Mouse (Mus musculus): Measurements from ENCODE around the gene Akap6. TPM values are rescaled to one million over a fixed set of nuclear protein-coding genes. Genes with fewer than 3 reads are reported as not detected.
"Not testable (repeated sequence)": the region's sequence is repeated elsewhere in the genome, so short reads cannot be mapped to it uniquely, and the experiment has no call there.

Akap6 gene
- polyA plus RNA-seq, 1 experiment from 2014 or later: 15.3 TPM

DNA sequence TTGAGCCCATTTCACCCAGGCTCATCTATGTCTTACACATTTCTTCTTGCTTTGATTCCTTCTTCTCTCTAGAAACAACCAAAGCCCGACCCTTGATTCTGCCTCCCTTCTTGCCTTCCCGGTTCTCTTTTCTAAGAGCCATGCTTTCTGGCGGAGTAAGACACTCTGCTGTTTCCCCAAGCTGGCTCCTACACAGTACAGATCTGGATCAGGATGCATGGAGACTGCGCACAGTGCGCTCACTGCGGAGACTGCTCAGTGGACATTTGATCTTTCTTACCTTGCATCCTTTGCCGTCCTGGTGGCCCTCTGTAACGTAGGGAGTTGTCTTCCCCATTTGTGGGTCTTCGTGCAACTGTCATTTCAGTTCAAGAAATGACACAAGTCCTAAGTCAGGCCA, 20.0 kb downstream of the Akap6 start:
- Histone ChIP-seq H3K4me1 (no peaks in the 10 kb centered on the region), H3K4me2 (no peak overlapping the region), H3K27me3 (no peaks in the 10 kb centered on the region), H3K4me3 (no peak overlapping the region), H3K9me3 (replicated peaks) (no peaks in the 10 kb centered on the region), H3K36me3 (ENCODE audit: poor library complexity, severe bottlenecking) (peaks cover 10% of the 10 kb centered on the region), H3K9ac (no peak overlapping the region), H3K27ac (no peak overlapping the region)
- WGBS: 90% methylated on average over 9 of the region's 9 CpGs
- ATAC-seq: no peak

DNA sequence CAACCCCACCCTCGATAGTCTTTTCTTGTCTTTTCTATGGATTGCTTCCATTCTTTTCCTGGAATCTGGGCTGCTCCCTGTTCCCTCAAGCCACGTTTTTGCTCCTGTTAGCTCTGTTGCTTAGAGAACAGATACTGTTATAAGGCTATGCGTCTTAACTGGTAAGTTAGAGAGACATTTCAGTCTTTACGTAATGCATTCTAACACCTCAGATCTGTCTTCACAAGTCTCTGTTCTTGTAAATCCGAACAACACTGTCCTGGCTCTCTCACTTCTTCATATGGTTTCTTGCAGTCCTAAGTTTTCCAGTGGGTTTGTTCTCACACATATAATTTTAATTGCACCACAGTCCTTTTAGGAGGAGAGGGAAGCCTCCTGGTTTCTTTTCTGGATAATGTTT, 20.5 kb downstream of the Akap6 start:
- 80% methylated on average over 5 of the region's 5 CpGs for WGBS
- H3K9me3 ChIP-seq (replicated peaks): no peaks in the 10 kb centered on the region
- H3K4me1 ChIP-seq: no peaks in the 10 kb centered on the region
- no peak for ATAC-seq
- no peak overlapping the region for H3K4me3 ChIP-seq
- H3K36me3 ChIP-seq (ENCODE audit: poor library complexity, severe bottlenecking): peaks cover 6% of the 10 kb centered on the region
- H3K27ac ChIP-seq: no peak overlapping the region
- H3K9ac ChIP-seq: no peak overlapping the region
- no peaks in the 10 kb centered on the region for H3K27me3 ChIP-seq
- H3K4me2 ChIP-seq: no peak overlapping the region

GRCm38 (mm10) chr12:52724039-52724615, 24.9 kb downstream of the Akap6 start:
- not testable (repeated sequence) for H3K27ac ChIP-seq; H3K9ac ChIP-seq; H3K36me3 ChIP-seq (ENCODE audit: poor library complexity, severe bottlenecking); H3K4me1 ChIP-seq; H3K4me2 ChIP-seq; H3K4me3 ChIP-seq; ATAC-seq; H3K27me3 ChIP-seq; H3K9me3 ChIP-seq (replicated peaks)
- 77% methylated on average over 3 of the region's 3 CpGs for WGBS

DNA sequence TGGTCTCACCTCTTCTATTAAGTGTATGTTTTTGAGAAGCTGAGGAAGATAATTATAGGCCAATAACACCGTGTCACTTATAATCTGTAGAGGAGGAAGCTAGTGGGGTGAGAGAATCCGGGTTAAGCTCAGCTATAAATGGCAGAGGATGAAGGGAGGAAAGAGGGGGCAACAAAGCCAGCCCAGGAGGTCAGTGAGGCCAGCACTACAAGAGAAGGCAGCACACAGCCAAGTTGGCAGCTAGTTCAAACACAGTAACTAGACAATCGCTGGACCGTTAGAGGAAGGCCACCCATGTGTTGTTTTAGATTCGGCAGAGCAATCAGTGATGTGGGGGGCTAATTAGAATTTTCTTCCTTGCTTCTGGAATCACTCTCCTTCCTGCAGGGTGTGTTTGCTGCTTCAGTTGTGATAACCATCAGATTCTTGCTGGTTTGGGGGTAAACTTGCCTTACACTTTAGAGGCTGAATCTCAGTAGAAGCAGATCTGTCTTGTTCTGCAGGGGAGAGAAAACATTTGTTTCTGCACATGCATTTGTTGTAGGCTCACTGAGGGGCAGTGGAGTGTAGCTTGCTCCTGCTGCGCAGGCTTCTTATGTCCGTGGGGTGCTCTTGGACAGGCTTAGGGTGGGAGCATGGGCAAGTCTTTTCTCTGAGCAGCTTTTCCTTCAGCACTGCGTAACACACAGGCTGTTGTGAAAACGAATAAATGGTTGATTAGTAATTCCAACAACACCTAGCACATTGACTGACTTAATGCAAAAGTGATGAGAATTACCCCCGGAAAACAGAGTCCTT, 27.4 kb downstream of the Akap6 start:
- ATAC-seq: no peak
- WGBS: 45% methylated on average over 10 of the region's 10 CpGs
- H3K4me1 ChIP-seq: peaks cover 9% of the 10 kb centered on the region
- no peak overlapping the region for H3K4me2 ChIP-seq
- no peaks in the 10 kb centered on the region for H3K27me3 ChIP-seq
- no peaks in the 10 kb centered on the region for H3K9me3 ChIP-seq (replicated peaks)
- no peak overlapping the region for H3K9ac ChIP-seq
- no peak overlapping the region for H3K4me3 ChIP-seq
- H3K27ac ChIP-seq: no peak overlapping the region
- no peaks in the 10 kb centered on the region for H3K36me3 ChIP-seq (ENCODE audit: poor library complexity, severe bottlenecking)

DNA sequence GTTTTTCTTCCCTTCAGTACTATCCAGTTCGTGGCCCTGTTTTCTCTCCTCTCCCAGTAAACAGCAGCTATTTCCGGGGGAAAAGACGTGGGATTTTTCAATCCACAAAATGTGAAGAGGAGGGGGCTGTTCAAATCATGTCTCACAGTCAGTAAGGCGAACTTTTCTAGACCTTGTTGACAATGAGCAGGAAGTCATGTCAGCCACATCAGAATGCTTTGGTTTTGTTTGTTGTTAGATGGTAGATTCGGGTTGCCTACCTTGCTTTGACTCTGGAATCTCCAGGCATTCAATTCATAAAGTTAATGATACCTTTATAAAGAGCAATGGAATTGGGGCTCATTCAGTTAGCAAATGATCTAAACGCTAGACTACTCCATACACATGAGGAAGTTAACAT, 30.2 kb downstream of the Akap6 start:
- ATAC-seq: no peak
- no peaks in the 10 kb centered on the region for H3K27me3 ChIP-seq
- H3K9ac ChIP-seq: no peak overlapping the region
- H3K4me2 ChIP-seq: no peak overlapping the region
- no peaks in the 10 kb centered on the region for H3K9me3 ChIP-seq (replicated peaks)
- H3K27ac ChIP-seq: no peak overlapping the region
- no peak overlapping the region for H3K4me3 ChIP-seq
- H3K36me3 ChIP-seq (ENCODE audit: poor library complexity, severe bottlenecking): no peaks in the 10 kb centered on the region
- peaks cover 9% of the 10 kb centered on the region for H3K4me1 ChIP-seq
- WGBS: 91% methylated on average over 6 of the region's 6 CpGs

DNA sequence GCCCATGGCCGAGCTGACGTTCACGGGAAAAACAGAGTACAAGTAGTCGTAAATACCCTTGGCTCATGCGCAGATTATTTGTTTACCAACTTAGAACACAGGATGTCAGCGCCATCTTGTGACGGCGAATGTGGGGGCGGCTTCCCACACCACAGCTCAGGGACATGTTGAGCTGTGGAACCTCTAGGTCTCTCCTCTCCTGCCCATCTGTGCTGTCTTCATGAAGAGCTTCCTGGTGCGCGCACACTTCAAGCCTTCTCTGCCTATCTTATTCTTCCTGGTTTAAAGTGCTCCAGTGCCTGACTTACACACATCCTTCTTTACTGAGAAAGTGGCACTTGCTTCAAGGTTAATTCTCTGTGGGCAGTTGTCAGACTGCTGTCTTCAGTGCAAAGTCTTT, 36.0 kb downstream of the Akap6 start:
- not testable (repeated sequence) for H3K27me3 ChIP-seq; H3K4me2 ChIP-seq; H3K9ac ChIP-seq; H3K4me3 ChIP-seq; H3K27ac ChIP-seq; H3K9me3 ChIP-seq (replicated peaks); ATAC-seq; H3K4me1 ChIP-seq
- 99% methylated on average over 7 of the region's 11 CpGs for WGBS
- 0 out of 2 replicates have a peak, but pooled peaks cover 11% of the 10 kb centered on the region for H3K36me3 ChIP-seq (ENCODE audit: poor library complexity, severe bottlenecking)

DNA sequence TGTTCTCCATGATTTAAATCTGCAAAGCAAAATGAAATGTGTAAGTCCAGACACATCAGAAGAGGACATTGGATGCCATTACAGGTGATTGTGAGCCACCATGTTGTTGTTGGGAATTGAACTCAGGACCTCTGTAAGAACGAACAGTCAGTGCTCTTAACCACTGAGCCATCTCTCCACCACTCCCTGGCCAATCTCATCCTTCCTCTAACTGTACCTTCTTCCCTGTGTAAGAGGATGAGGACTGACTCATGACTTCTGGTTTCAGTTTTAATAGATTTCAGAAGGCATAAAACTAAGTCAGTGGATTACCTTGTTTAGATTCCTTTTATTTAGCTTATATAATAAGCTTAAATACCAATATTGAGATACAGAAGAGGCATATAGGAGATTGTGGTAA, 38.0 kb downstream of the Akap6 start:
- WGBS: 88% methylated on average over 1 of the region's 1 CpGs
- no peak overlapping the region for H3K4me2 ChIP-seq
- no peaks in the 10 kb centered on the region for H3K27me3 ChIP-seq
- 0 out of 2 replicates have a peak, but pooled peaks cover 11% of the 10 kb centered on the region for H3K36me3 ChIP-seq (ENCODE audit: poor library complexity, severe bottlenecking)
- H3K9me3 ChIP-seq (replicated peaks): no peaks in the 10 kb centered on the region
- H3K4me3 ChIP-seq: no peak overlapping the region
- H3K27ac ChIP-seq: no peak overlapping the region
- H3K9ac ChIP-seq: no peak overlapping the region
- ATAC-seq: no peak
- H3K4me1 ChIP-seq: no peaks in the 10 kb centered on the region

- no peaks in the 10 kb centered on the region for H3K9me3 ChIP-seq (replicated peaks)
- no peak overlapping the region for H3K4me3 ChIP-seq
- no peak overlapping the region for H3K9ac ChIP-seq
- H3K36me3 ChIP-seq (ENCODE audit: poor library complexity, severe bottlenecking): 0 out of 2 replicates have a peak, but pooled peaks cover 11% of the 10 kb centered on the region
- no peak overlapping the region for H3K27ac ChIP-seq
- WGBS: 92% methylated on average over 3 of the region's 3 CpGs
- H3K4me2 ChIP-seq: no peak overlapping the region
- ATAC-seq: no peak
- no peaks in the 10 kb centered on the region for H3K4me1 ChIP-seq
- H3K27me3 ChIP-seq: no peaks in the 10 kb centered on the region
These were observed 40.1 kb downstream of the Akap6 start for GRCm38 (mm10) chr12:52739326-52739725.

DNA sequence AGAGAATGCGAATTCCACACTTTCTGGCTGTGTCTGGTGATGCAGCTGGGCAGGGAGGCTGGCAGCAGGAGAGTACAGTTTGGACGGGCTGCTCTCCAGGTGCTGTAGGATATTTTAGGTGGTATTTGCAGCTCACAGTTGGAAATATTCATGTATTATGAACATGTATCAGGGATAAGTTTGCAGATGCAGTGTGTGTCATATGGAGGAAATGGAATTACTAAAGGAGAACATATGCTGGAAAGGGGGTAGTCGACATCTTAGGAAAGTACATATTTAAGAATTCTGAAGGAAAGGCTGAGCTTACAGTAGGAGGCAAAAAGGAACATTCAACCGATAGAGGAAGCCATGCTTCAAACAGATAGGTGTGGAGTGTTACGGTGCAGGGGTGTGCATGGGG, 42.6 kb downstream of the Akap6 start:
- Histone ChIP-seq H3K9ac (no peak overlapping the region), H3K4me2 (no peak overlapping the region), H3K27ac (no peak overlapping the region), H3K9me3 (replicated peaks) (no peaks in the 10 kb centered on the region), H3K4me3 (no peak overlapping the region), H3K27me3 (no peaks in the 10 kb centered on the region), H3K36me3 (ENCODE audit: poor library complexity, severe bottlenecking) (no peaks in the 10 kb centered on the region), H3K4me1 (no peaks in the 10 kb centered on the region)
- 94% methylated on average over 5 of the region's 5 CpGs for WGBS
- no peak for ATAC-seq

DNA sequence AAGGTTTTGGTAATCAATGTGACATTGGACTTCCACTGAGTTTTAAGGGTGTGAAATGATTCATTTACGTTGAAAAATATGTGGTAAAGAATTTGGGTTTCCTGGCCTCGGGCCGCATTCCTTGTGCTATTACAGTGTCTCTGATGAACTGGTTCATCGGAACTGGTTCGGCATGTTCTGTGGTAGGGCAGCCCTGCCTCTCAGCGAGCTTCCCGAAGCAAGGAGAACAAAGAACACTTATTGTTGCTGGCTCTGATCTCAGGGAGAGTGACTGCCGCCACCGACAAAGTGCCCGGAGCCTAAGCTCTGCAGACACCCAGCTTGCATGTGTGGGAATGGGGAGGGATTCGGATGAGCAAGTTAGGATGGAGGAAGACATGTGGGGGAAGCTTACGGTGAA, 50.8 kb downstream of the Akap6 start:
- no peaks in the 10 kb centered on the region for H3K4me1 ChIP-seq
- ATAC-seq: no peak
- H3K4me2 ChIP-seq: no peak overlapping the region
- no peak overlapping the region for H3K9ac ChIP-seq
- no peak overlapping the region for H3K27ac ChIP-seq
- 0 out of 2 replicates have a peak, but pooled peaks cover 3% of the 10 kb centered on the region for H3K9me3 ChIP-seq (replicated peaks)
- H3K36me3 ChIP-seq (ENCODE audit: poor library complexity, severe bottlenecking): no peaks in the 10 kb centered on the region
- no peak overlapping the region for H3K4me3 ChIP-seq
- WGBS: 51% methylated on average over 12 of the region's 12 CpGs
- H3K27me3 ChIP-seq: no peaks in the 10 kb centered on the region

GRCm38 (mm10) chr12:52755649-52756048, 56.5 kb downstream of the Akap6 start:
- Histone ChIP-seq H3K9ac (no peak overlapping the region), H3K27ac (no peak overlapping the region), H3K27me3 (no peaks in the 10 kb centered on the region), H3K36me3 (ENCODE audit: poor library complexity, severe bottlenecking) (no peaks in the 10 kb centered on the region), H3K4me3 (no peak overlapping the region), H3K4me1 (peaks cover 4% of the 10 kb centered on the region; the same call in 1 of the 2 replicates), H3K9me3 (replicated peaks) (no peaks in the 10 kb centered on the region), H3K4me2 (no peak overlapping the region)
- no peak for ATAC-seq
- WGBS: 65% methylated on average over 2 of the region's 2 CpGs

DNA sequence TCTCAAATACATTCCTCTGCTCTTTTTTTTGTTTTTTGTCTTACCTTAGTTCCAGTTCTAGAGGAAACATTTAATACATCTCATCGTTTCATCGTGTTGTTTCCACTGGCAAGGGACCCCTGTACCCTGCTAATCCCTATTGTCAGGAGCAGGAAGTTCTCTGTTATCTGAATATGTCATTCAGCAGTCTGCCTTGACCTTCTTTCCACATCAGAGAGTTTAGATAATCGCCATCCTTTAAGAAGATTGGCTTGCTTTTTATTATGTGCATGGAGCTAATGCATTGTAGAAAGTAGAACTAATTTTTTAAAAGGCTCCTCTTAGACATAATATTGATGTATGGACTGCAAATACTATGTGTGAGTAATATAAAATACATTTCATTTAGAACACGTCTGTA, 58.7 kb downstream of the Akap6 start:
- H3K27me3 ChIP-seq: no peaks in the 10 kb centered on the region
- ATAC-seq: no peak
- no peak overlapping the region for H3K9ac ChIP-seq
- 26% methylated on average over 4 of the region's 4 CpGs for WGBS
- no peak overlapping the region for H3K27ac ChIP-seq
- H3K4me3 ChIP-seq: no peak overlapping the region
- no peak overlapping the region for H3K4me2 ChIP-seq
- peaks cover 4% of the 10 kb centered on the region; the same call in 1 of the 2 replicates for H3K4me1 ChIP-seq
- H3K36me3 ChIP-seq (ENCODE audit: poor library complexity, severe bottlenecking): no peaks in the 10 kb centered on the region
- no peaks in the 10 kb centered on the region for H3K9me3 ChIP-seq (replicated peaks)

GRCm38 (mm10) chr12:52764046-52764445, 64.9 kb downstream of the Akap6 start:
- Histone ChIP-seq H3K27ac (no peak overlapping the region), H3K4me1 (no peaks in the 10 kb centered on the region), H3K36me3 (ENCODE audit: poor library complexity, severe bottlenecking) (no peaks in the 10 kb centered on the region), H3K4me3 (no peak overlapping the region), H3K4me2 (no peak overlapping the region), H3K9me3 (replicated peaks) (no peaks in the 10 kb centered on the region), H3K27me3 (no peaks in the 10 kb centered on the region), H3K9ac (no peak overlapping the region)
- 89% methylated on average over 2 of the region's 2 CpGs for WGBS
- no peak for ATAC-seq

Measured in forebrain, embryonic 13.5 days (tissue).